Mouse (Mus musculus): Measurements from ENCODE around the gene Hist1h2ai.
"Not testable (repeated sequence)": the region's sequence is repeated elsewhere in the genome, so short reads cannot be mapped to it uniquely, and the experiment has no call there.

DNA sequence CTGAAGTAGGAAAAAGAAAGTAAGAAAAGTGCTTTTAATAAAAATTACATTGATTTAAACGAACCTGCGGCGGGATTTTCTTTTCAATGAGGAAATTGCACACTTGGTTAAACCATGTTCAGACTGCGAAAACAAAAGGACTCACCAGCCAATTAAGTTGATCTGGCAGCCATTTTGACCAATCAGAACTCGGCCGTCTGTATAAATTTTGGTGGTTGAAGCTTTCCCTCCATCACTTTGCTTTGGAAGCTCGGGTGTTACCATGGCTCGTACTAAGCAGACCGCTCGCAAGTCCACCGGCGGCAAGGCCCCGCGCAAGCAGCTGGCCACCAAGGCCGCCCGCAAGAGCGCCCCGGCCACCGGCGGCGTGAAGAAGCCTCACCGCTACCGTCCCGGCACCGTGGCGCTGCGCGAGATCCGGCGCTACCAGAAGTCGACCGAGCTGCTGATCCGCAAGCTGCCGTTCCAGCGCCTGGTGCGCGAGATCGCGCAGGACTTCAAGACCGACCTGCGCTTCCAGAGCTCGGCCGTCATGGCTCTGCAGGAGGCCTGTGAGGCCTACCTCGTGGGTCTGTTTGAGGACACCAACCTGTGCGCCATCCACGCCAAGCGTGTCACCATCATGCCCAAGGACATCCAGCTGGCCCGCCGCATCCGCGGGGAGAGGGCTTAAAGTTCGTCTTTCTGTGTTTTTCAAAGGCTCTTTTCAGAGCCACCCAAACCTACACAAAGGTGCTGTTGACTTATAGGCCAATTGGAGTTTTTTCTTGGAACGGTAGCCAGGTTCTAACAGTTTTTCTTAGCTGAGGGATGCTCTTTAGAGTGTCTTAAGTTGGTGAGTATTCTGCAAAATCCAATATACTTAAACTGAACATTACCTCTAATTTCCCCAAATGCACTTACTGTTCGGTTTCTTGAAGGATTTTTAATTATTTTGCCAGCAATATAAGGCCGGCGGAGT, 1.5 kb downstream of the Hist1h2ai start, which contains the start of gene Hist1h3h:
- not testable (repeated sequence) for TF ChIP-seq CTCF (conservative IDR thresholded peaks at IDR 0.05; ENCODE audit: low read length); POU5F1 (IDR thresholded peaks at IDR 0.05; ENCODE audit: borderline replicate concordance, low read length)
